Mouse (Mus musculus): ENCODE measurements around the gene Zfp871. TPM values are rescaled to one million over a fixed set of nuclear protein-coding genes. Genes with fewer than 3 reads are reported as not detected.

The Zfp871 gene
- 44.8 and 71.6 TPM in 2 replicates for polyA plus RNA-seq (2014; fragmentation: Nextera tagmentation; extraction: Ambion mirVana)

GRCm38 (mm10) chr17:32788094-32788559, at the start of gene Zfp871:
Gene Zfp871, minus strand, starts transcription at chr17:32788287.
- Histone ChIP-seq H3K4me3 (ENCODE audit: low read length) (peak within 1 kb of the TSS; percentile 75), H3K9ac (ENCODE audit: low read depth, low read length) (peak within 1 kb of the TSS; percentile 87), H3K27ac (ENCODE audit: low read depth, low read length) (peak within 1 kb of the TSS; percentile 88), H3K36me3 (ENCODE audit: control insufficient read depth, insufficient read depth, low read length) (peaks cover 22% of the 10 kb centered on the region), H3K27me3 (ENCODE audit: control insufficient read depth, insufficient read depth, low read length) (no peaks in the 10 kb centered on the region), H3K4me1 (ENCODE audit: control insufficient read depth, insufficient read depth, low read length) (peaks cover 12% of the 10 kb centered on the region; the same call in 1 of the 2 replicates), H3K9me3 (ENCODE audit: control insufficient read depth, low read length) (peaks cover 5% of the 10 kb centered on the region), H3K4me2 (replicated peaks; ENCODE audit: low read depth, low read length) (peak within 1 kb of the TSS; percentile 52)
- ATAC-seq (ENCODE audit: low FRiP score, low TSS enrichment) = peak; percentile 97
- WGBS = under 1% methylated on average over 22 of the region's 22 CpGs

- WGBS = 36% methylated on average over 3 of the region's 3 CpGs
- peaks cover 10% of the 10 kb centered on the region; the same call in 1 of the 2 replicates for H3K36me3 ChIP-seq (ENCODE audit: control insufficient read depth, insufficient read depth, low read length)
- no peaks in the 10 kb centered on the region for H3K9me3 ChIP-seq (ENCODE audit: control insufficient read depth, low read length)
- no peak overlapping the region for H3K27ac ChIP-seq (ENCODE audit: low read depth, low read length)
- H3K4me2 ChIP-seq (replicated peaks; ENCODE audit: low read depth, low read length) = peak overlapping the region; percentile 79
- H3K4me3 ChIP-seq (ENCODE audit: low read length) = peak overlapping the region; percentile 81
- peaks cover 6% of the 10 kb centered on the region; the same call in 1 of the 2 replicates for H3K4me1 ChIP-seq (ENCODE audit: control insufficient read depth, insufficient read depth, low read length)
- peak overlapping the region; percentile 95; the same call in 1 of the 2 replicates for H3K9ac ChIP-seq (ENCODE audit: low read depth, low read length)
- no peaks in the 10 kb centered on the region for H3K27me3 ChIP-seq (ENCODE audit: control insufficient read depth, insufficient read depth, low read length)
- no peak for ATAC-seq (ENCODE audit: low FRiP score, low TSS enrichment)
Observed at GRCm38 (mm10) chr17:32830418-32830782, 42.3 kb upstream of the Zfp871 start.

- Histone ChIP-seq H3K9me3 (ENCODE audit: control insufficient read depth, low read length) (no peaks in the 10 kb centered on the region), H3K9ac (ENCODE audit: low read depth, low read length) (peak within 1 kb of the TSS; percentile 95), H3K4me1 (ENCODE audit: control insufficient read depth, insufficient read depth, low read length) (peaks cover 6% of the 10 kb centered on the region; the same call in 1 of the 2 replicates), H3K4me2 (replicated peaks; ENCODE audit: low read depth, low read length) (peak within 1 kb of the TSS; percentile 79), H3K4me3 (ENCODE audit: low read length) (peak within 1 kb of the TSS; percentile 81), H3K36me3 (ENCODE audit: control insufficient read depth, insufficient read depth, low read length) (peaks cover 15% of the 10 kb centered on the region; the same call in 1 of the 2 replicates), H3K27ac (ENCODE audit: low read depth, low read length) (peak within 1 kb of the TSS; percentile 47; the same call in 1 of the 2 replicates), H3K27me3 (ENCODE audit: control insufficient read depth, insufficient read depth, low read length) (no peaks in the 10 kb centered on the region)
- 2% methylated on average over 35 of the region's 35 CpGs for WGBS
- ATAC-seq (ENCODE audit: low FRiP score, low TSS enrichment) = peak; percentile 98
Observed at GRCm38 (mm10) chr17:32829540-32830417, 41.7 kb upstream of the Zfp871 start, which contains the start of gene Zfp799. Gene Zfp799, minus strand, starts transcription at chr17:32830261.

- Histone ChIP-seq H3K27ac (ENCODE audit: low read depth, low read length) (no peak overlapping the region), H3K27me3 (ENCODE audit: control insufficient read depth, insufficient read depth, low read length) (no peaks in the 10 kb centered on the region), H3K9ac (ENCODE audit: low read depth, low read length) (no peak overlapping the region), H3K4me1 (ENCODE audit: control insufficient read depth, insufficient read depth, low read length) (no peaks in the 10 kb centered on the region), H3K36me3 (ENCODE audit: control insufficient read depth, insufficient read depth, low read length) (peaks cover 37% of the 10 kb centered on the region), H3K4me3 (ENCODE audit: low read length) (no peak overlapping the region), H3K4me2 (replicated peaks; ENCODE audit: low read depth, low read length) (no peak overlapping the region), H3K9me3 (ENCODE audit: control insufficient read depth, low read length) (no peaks in the 10 kb centered on the region)
- 96% methylated on average over 1 of the region's 1 CpGs for WGBS
- no peak for ATAC-seq (ENCODE audit: low FRiP score, low TSS enrichment)
Observed at GRCm38 (mm10) chr17:32816074-32816784, 28.1 kb upstream of the Zfp871 start.

GRCm38 (mm10) chr17:32814136-32814535, 26.0 kb upstream of the Zfp871 start:
- H3K4me1 ChIP-seq (ENCODE audit: control insufficient read depth, insufficient read depth, low read length) = 0 out of 2 replicates have a peak, but pooled peaks cover under 1% of the 10 kb centered on the region
- 41% methylated on average over 7 of the region's 7 CpGs for WGBS
- H3K4me3 ChIP-seq (ENCODE audit: low read length) = no peak overlapping the region
- no peak overlapping the region for H3K4me2 ChIP-seq (replicated peaks; ENCODE audit: low read depth, low read length)
- H3K27me3 ChIP-seq (ENCODE audit: control insufficient read depth, insufficient read depth, low read length) = no peaks in the 10 kb centered on the region
- no peak overlapping the region for H3K9ac ChIP-seq (ENCODE audit: low read depth, low read length)
- no peaks in the 10 kb centered on the region for H3K9me3 ChIP-seq (ENCODE audit: control insufficient read depth, low read length)
- H3K27ac ChIP-seq (ENCODE audit: low read depth, low read length) = 0 out of 2 replicates have a peak overlapping the region, but pooled peaks have one; percentile 6
- peak; percentile 56; the same call in 1 of the 2 replicates for ATAC-seq (ENCODE audit: low FRiP score, low TSS enrichment)
- H3K36me3 ChIP-seq (ENCODE audit: control insufficient read depth, insufficient read depth, low read length) = peaks cover 17% of the 10 kb centered on the region

- Histone ChIP-seq H3K9me3 (ENCODE audit: control insufficient read depth, low read length) (no peaks in the 10 kb centered on the region), H3K4me2 (replicated peaks; ENCODE audit: low read depth, low read length) (no peak overlapping the region), H3K4me3 (ENCODE audit: low read length) (no peak overlapping the region), H3K27me3 (ENCODE audit: control insufficient read depth, insufficient read depth, low read length) (no peaks in the 10 kb centered on the region), H3K27ac (ENCODE audit: low read depth, low read length) (no peak overlapping the region), H3K9ac (ENCODE audit: low read depth, low read length) (no peak overlapping the region), H3K4me1 (ENCODE audit: control insufficient read depth, insufficient read depth, low read length) (0 out of 2 replicates have a peak, but pooled peaks cover 5% of the 10 kb centered on the region), H3K36me3 (ENCODE audit: control insufficient read depth, insufficient read depth, low read length) (peaks cover 3% of the 10 kb centered on the region; the same call in 1 of the 2 replicates)
- ATAC-seq (ENCODE audit: low FRiP score, low TSS enrichment) = no peak
- 54% methylated on average over 1 of the region's 1 CpGs for WGBS
Observed at GRCm38 (mm10) chr17:32810648-32811047, 22.6 kb upstream of the Zfp871 start.

- no peak within 1 kb of the TSS for H3K27ac ChIP-seq (ENCODE audit: low read depth, low read length)
- H3K4me1 ChIP-seq (ENCODE audit: control insufficient read depth, insufficient read depth, low read length) = 0 out of 2 replicates have a peak, but pooled peaks cover 5% of the 10 kb centered on the region
- under 1% methylated on average over 17 of the region's 17 CpGs for WGBS
- H3K4me3 ChIP-seq (ENCODE audit: low read length) = peak within 1 kb of the TSS; percentile 49
- peak within 1 kb of the TSS; percentile 53; the same call in 1 of the 2 replicates for H3K9ac ChIP-seq (ENCODE audit: low read depth, low read length)
- peak within 1 kb of the TSS; percentile 55 for H3K4me2 ChIP-seq (replicated peaks; ENCODE audit: low read depth, low read length)
- H3K27me3 ChIP-seq (ENCODE audit: control insufficient read depth, insufficient read depth, low read length) = no peaks in the 10 kb centered on the region
- H3K36me3 ChIP-seq (ENCODE audit: control insufficient read depth, insufficient read depth, low read length) = no peaks in the 10 kb centered on the region; the same call in 1 of the 2 replicates
- no peaks in the 10 kb centered on the region for H3K9me3 ChIP-seq (ENCODE audit: control insufficient read depth, low read length)
- ATAC-seq (ENCODE audit: low FRiP score, low TSS enrichment) = peak; percentile 81
Observed at GRCm38 (mm10) chr17:32809544-32810374, 21.7 kb upstream of the Zfp871 start, which contains the start of gene Zfp811. Gene Zfp811, minus strand, starts transcription at chr17:32809931.

GRCm38 (mm10) chr17:32808921-32809320, 20.8 kb upstream of the Zfp871 start:
- Histone ChIP-seq H3K4me2 (replicated peaks; ENCODE audit: low read depth, low read length) (peak overlapping the region; percentile 55), H3K9me3 (ENCODE audit: control insufficient read depth, low read length) (no peaks in the 10 kb centered on the region), H3K9ac (ENCODE audit: low read depth, low read length) (no peak overlapping the region), H3K27me3 (ENCODE audit: control insufficient read depth, insufficient read depth, low read length) (no peaks in the 10 kb centered on the region), H3K27ac (ENCODE audit: low read depth, low read length) (no peak overlapping the region), H3K4me1 (ENCODE audit: control insufficient read depth, insufficient read depth, low read length) (0 out of 2 replicates have a peak, but pooled peaks cover 5% of the 10 kb centered on the region), H3K36me3 (ENCODE audit: control insufficient read depth, insufficient read depth, low read length) (no peaks in the 10 kb centered on the region), H3K4me3 (ENCODE audit: low read length) (peak overlapping the region; percentile 49)
- no peak for ATAC-seq (ENCODE audit: low FRiP score, low TSS enrichment)
- WGBS = 10% methylated on average over 8 of the region's 8 CpGs
